In the genomic region with DNA sequence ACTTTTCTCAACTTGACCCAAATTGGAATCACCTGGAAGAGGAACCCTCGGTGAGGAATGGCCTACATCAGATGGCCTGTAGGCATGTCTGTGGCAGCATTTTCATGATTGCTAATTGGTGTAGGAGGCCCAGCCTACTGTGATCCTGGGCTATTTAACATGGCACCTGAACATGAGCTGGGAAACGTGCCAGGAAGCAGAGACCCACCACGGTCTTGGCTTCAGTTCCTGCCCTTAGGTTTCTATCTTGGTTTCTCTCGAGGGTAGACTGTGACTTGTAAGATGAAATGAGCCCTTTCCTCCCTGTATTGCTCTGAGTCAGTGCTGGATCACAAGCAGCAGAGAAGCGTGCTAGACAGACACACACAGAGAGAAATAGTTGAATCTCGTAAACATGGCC, we compare ENCODE assay signal across 41 mouse cellular contexts. TPM values are rescaled to one million over a fixed set of nuclear protein-coding genes. Genes with fewer than 3 reads are reported as not detected.
DNase-seq lines count a peak whose midpoint lies in the region; ATAC-seq and TF ChIP-seq lines count a peak whose summit lies in the region.
"Had no signal": no experiment of that assay in that cellular context is flagged by ENCODE, and none has a peak within 500 bp of the region (broad histone marks: within the 10 kb centered on the region; RNA-seq: fewer than 3 reads in every experiment).

No protein-coding gene starts in this region.

- TF ChIP-seq POLR2A in limb, embryonic 14.5 days (IDR thresholded peaks at IDR 0.05; ENCODE audit: borderline replicate concordance, extremely low read depth, insufficient read depth, insufficient read length) = no peak
- no peak for TF ChIP-seq POLR2A in CH12.LX (IDR thresholded peaks at IDR 0.05; ENCODE audit: low read depth, low read length)

- WGBS in embryonic facial prominence, embryonic 14.5 days = 43% methylated on average over 6 of the region's 6 CpGs
- WGBS in embryonic facial prominence, embryonic 10.5 days = 77% methylated on average over 6 of the region's 6 CpGs
- WGBS in limb, embryonic 14.5 days = 48% methylated on average over 6 of the region's 6 CpGs
- WGBS in limb, embryonic 10.5 days = 83% methylated on average over 6 of the region's 6 CpGs

- TF ChIP-seq RAD21 in CH12.LX (IDR thresholded peaks at IDR 0.05; ENCODE audit: low read depth, low read length) = no peak

- CTCF ChIA-PET in Patski (lab: Charles Lee) = interaction anchor here (1.2 kb wide), 1 partner anchor 11 kb away, joined by 3 read pairs; no protein-coding TSS in a partner anchor

- TF ChIP-seq CTCF in CH12.LX (conservative IDR thresholded peaks at IDR 0.05 in 1 of 2, IDR thresholded peaks at IDR 0.05 in 1 of 2; ENCODE audit: low read depth in 2 of 2, low read length in 2 of 2) (no peak), Patski (IDR thresholded peaks at IDR 0.05) (no peak)

- no peak overlapping the region for H3K4me3 ChIP-seq in embryonic facial prominence, embryonic 14.5 days (ENCODE audit: low read depth, low read length)
- no peak overlapping the region for H3K4me3 ChIP-seq in embryonic facial prominence, embryonic 10.5 days
- no peak overlapping the region for H3K4me3 ChIP-seq in limb, embryonic 14.5 days (replicated peaks; ENCODE audit: low read length)
- H3K4me3 ChIP-seq in limb, embryonic 10.5 days = no peak overlapping the region
- H3K4me3 ChIP-seq in CH12.LX (replicated peaks in 1 of 3; ENCODE audit: low read depth in 2 of 3, low read length in 2 of 3, poor library complexity in 1 of 3) = no peak overlapping the region
- H3K4me3 ChIP-seq: embryonic facial prominence, embryonic 15.5 days; forebrain, embryonic 12.5 days; hindbrain, embryonic 10.5 days; kidney, embryonic 15.5 days; midbrain, embryonic 10.5 days; myocyte; neural tube, embryonic 12.5 days had no signal

- no peak overlapping the region for H3K9ac ChIP-seq in embryonic facial prominence, embryonic 14.5 days (ENCODE audit: low read depth, low read length)
- no peak overlapping the region for H3K9ac ChIP-seq in limb, embryonic 14.5 days (ENCODE audit: low read depth, low read length, severe bottlenecking)
- no peak overlapping the region for H3K9ac ChIP-seq in CH12.LX (ENCODE audit: insufficient read depth, low read depth)
- H3K9ac ChIP-seq: embryonic facial prominence, embryonic 15.5 days; forebrain, embryonic 12.5 days; forebrain, postnatal 0 days; kidney, embryonic 15.5 days; liver, embryonic 14.5 days; neural tube, embryonic 12.5 days had no signal

- H3K4me1 ChIP-seq in embryonic facial prominence, embryonic 14.5 days (ENCODE audit: control insufficient read depth, insufficient read depth, low read length) = no peaks in the 10 kb centered on the region; the same call in 1 of the 2 replicates
- no peaks in the 10 kb centered on the region for H3K4me1 ChIP-seq in embryonic facial prominence, embryonic 10.5 days
- H3K4me1 ChIP-seq in limb, embryonic 14.5 days (ENCODE audit: control insufficient read depth, insufficient read depth, low read length) = 0 out of 2 replicates have a peak, but pooled peaks cover 3% of the 10 kb centered on the region
- H3K4me1 ChIP-seq in limb, embryonic 10.5 days = no peaks in the 10 kb centered on the region
- H3K4me1 ChIP-seq in CH12.LX (ENCODE audit: control insufficient read depth in 1 of 2, insufficient read depth in 2 of 2) = peaks cover 0 to 2% of the 10 kb centered on the region in 2 experiments; a peak in 1 of 4 replicates
- H3K4me1 ChIP-seq: forebrain, embryonic 12.5 days; kidney, embryonic 15.5 days had no signal

- no peaks in the 10 kb centered on the region for H3K27me3 ChIP-seq in embryonic facial prominence, embryonic 14.5 days (replicated peaks; ENCODE audit: control insufficient read depth, insufficient read depth, low read length)
- no peaks in the 10 kb centered on the region for H3K27me3 ChIP-seq in embryonic facial prominence, embryonic 10.5 days (replicated peaks; ENCODE audit: low read depth, poor library complexity, severe bottlenecking)
- no peaks in the 10 kb centered on the region for H3K27me3 ChIP-seq in limb, embryonic 14.5 days (ENCODE audit: control insufficient read depth, insufficient read depth, low read length)
- no peaks in the 10 kb centered on the region for H3K27me3 ChIP-seq in limb, embryonic 10.5 days (ENCODE audit: low read depth, poor library complexity, severe bottlenecking)
- H3K27me3 ChIP-seq in CH12.LX (replicated peaks) (no peaks in the 10 kb centered on the region), Patski (no peaks in the 10 kb centered on the region)
- H3K27me3 ChIP-seq: embryonic facial prominence, embryonic 15.5 days; kidney, embryonic 15.5 days; neural tube, embryonic 12.5 days had no signal

- DNase-seq in embryonic facial prominence, embryonic 14.5 days (ENCODE audit: low spot score) = peak; percentile 19
- DNase-seq in embryonic facial prominence, embryonic 10.5 days (ENCODE audit: low spot score) = no peak
- peak; percentile 15 for DNase-seq in limb, embryonic 14.5 days (ENCODE audit: low spot score)
- DNase-seq in limb, embryonic 10.5 days (ENCODE audit: low spot score) = no peak
- DNase-seq in CH12.LX (ENCODE audit: extremely low read depth) = no peak
- DNase-seq in Patski (ENCODE audit: low read depth, low spot score) = peak; percentile 62
- DNase-seq in adrenal gland, postnatal 36 days = no peak
- DNase-seq: adrenal gland, postnatal 25 days; cerebellum, adult 11-12 months; forebrain, postnatal 0 days; heart, postnatal 14 days; kidney, adult 18-20 months; liver; lung, adult 2 months; lung, postnatal 14 days; right cerebral cortex, adult 18-20 months; spleen, adult 18-20 months; thymus, adult 2 months; thymus, postnatal 4 days had no signal

- dilution Hi-C loops in CH12.LX (cut with MboI; ENCODE audit: extremely low pct_ligation_motif_present, extremely low pct_unique_long_range_greater_than_20kb, low sequenced_read_pairs) = no loop called here

- no peak overlapping the region for H3K27ac ChIP-seq in embryonic facial prominence, embryonic 14.5 days (replicated peaks; ENCODE audit: low read depth, low read length)
- no peak overlapping the region for H3K27ac ChIP-seq in embryonic facial prominence, embryonic 10.5 days (replicated peaks)
- no peak overlapping the region for H3K27ac ChIP-seq in limb, embryonic 14.5 days (replicated peaks; ENCODE audit: low read depth, low read length)
- H3K27ac ChIP-seq in limb, embryonic 10.5 days = no peak overlapping the region
- no peak overlapping the region for H3K27ac ChIP-seq in CH12.LX (ENCODE audit: insufficient read depth, low read depth)
- H3K27ac ChIP-seq: embryonic facial prominence, embryonic 15.5 days; forebrain, embryonic 12.5 days; hindbrain, embryonic 10.5 days; kidney, embryonic 15.5 days; liver, embryonic 14.5 days; midbrain, embryonic 10.5 days; neural tube, embryonic 12.5 days had no signal

- in situ Hi-C loops in CH12.LX (cut with MboI; ENCODE audit: low pct_ligation_motif_present, low pct_unique_long_range_greater_than_20kb, low sequenced_read_pairs) (no loop called here), Patski (cut with MboI; ENCODE audit: low pct_unique_long_range_greater_than_20kb) (no loop called here)

- no peak for TF ChIP-seq EP300 in CH12.LX (IDR thresholded peaks at IDR 0.05; ENCODE audit: low read length)

- no peaks in the 10 kb centered on the region for H3K79me2 ChIP-seq in CH12.LX (replicated peaks; ENCODE audit: control insufficient read depth, extremely low read depth, insufficient read depth, poor library complexity, severe bottlenecking)

- no peaks in the 10 kb centered on the region for H3K36me3 ChIP-seq in embryonic facial prominence, embryonic 14.5 days (ENCODE audit: control insufficient read depth, insufficient read depth, low read length)
- H3K36me3 ChIP-seq in embryonic facial prominence, embryonic 10.5 days (replicated peaks) = no peaks in the 10 kb centered on the region
- H3K36me3 ChIP-seq in limb, embryonic 14.5 days (ENCODE audit: control insufficient read depth, insufficient read depth, low read length) = no peaks in the 10 kb centered on the region
- H3K36me3 ChIP-seq in limb, embryonic 10.5 days = no peaks in the 10 kb centered on the region
- H3K36me3 ChIP-seq in CH12.LX (replicated peaks in 1 of 2; ENCODE audit: control insufficient read depth in 1 of 2, insufficient read depth in 1 of 2, low read length in 1 of 2) = no peaks in the 10 kb centered on the region
- H3K36me3 ChIP-seq: embryonic facial prominence, embryonic 15.5 days; forebrain, embryonic 12.5 days; hindbrain, embryonic 10.5 days; kidney, embryonic 15.5 days; midbrain, embryonic 10.5 days; neural tube, embryonic 12.5 days had no signal

- H3K9me3 ChIP-seq in embryonic facial prominence, embryonic 14.5 days (ENCODE audit: control insufficient read depth, low read length) = no peaks in the 10 kb centered on the region
- no peaks in the 10 kb centered on the region for H3K9me3 ChIP-seq in embryonic facial prominence, embryonic 10.5 days
- no peaks in the 10 kb centered on the region for H3K9me3 ChIP-seq in limb, embryonic 14.5 days (ENCODE audit: control insufficient read depth, low read length)
- no peaks in the 10 kb centered on the region for H3K9me3 ChIP-seq in limb, embryonic 10.5 days (replicated peaks)
- H3K9me3 ChIP-seq in CH12.LX (replicated peaks; ENCODE audit: low read length) = no peaks in the 10 kb centered on the region
- H3K9me3 ChIP-seq: embryonic facial prominence, embryonic 15.5 days; forebrain, embryonic 12.5 days; hindbrain, embryonic 10.5 days; kidney, embryonic 15.5 days; midbrain, embryonic 10.5 days; neural tube, embryonic 12.5 days had no signal

- POLR2A ChIA-PET in Patski (lab: Charles Lee) = no interaction called here

- no peak overlapping the region for H3K4me2 ChIP-seq in embryonic facial prominence, embryonic 14.5 days (ENCODE audit: low read depth, low read length)
- H3K4me2 ChIP-seq in limb, embryonic 14.5 days (replicated peaks; ENCODE audit: low read depth, low read length, severe bottlenecking) = no peak overlapping the region
- no peak overlapping the region for H3K4me2 ChIP-seq in CH12.LX (ENCODE audit: insufficient read depth, low read depth, poor library complexity, severe bottlenecking)
- H3K4me2 ChIP-seq: embryonic facial prominence, embryonic 15.5 days; forebrain, embryonic 12.5 days; kidney, embryonic 15.5 days; neural tube, embryonic 12.5 days had no signal

- ATAC-seq in embryonic facial prominence, embryonic 14.5 days (ENCODE audit: low read depth) = no peak
- ATAC-seq in limb, embryonic 14.5 days (ENCODE audit: low FRiP score, low read depth) = no peak
- no peak for ATAC-seq in Patski
- ATAC-seq: forebrain, postnatal 0 days; midbrain, embryonic 16.5 days had no signal

RNA-seq across cellular contexts. Expression of a gene that starts 33.1 kb away (rescaled TPM):
- polyA plus RNA-seq in embryonic facial prominence, embryonic 14.5 days (2014; fragmentation: Nextera tagmentation; extraction: Ambion mirVana) = 73.3 and 79.1 TPM in 2 replicates
- 12.5 and 12.9 TPM in 2 replicates for polyA plus RNA-seq in embryonic facial prominence, embryonic 10.5 days (2016; fragmentation: Nextera tagmentation; extraction: Ambion mirVana)
- polyA plus RNA-seq in limb, embryonic 14.5 days (2012; rRNA removed) = 52.0 and 58.1 TPM in 2 replicates
- polyA plus RNA-seq in limb, embryonic 14.5 days (2014; fragmentation: Nextera tagmentation; extraction: Ambion mirVana) = 82.5 and 88.0 TPM in 2 replicates
- polyA plus RNA-seq in limb, embryonic 10.5 days (2016; fragmentation: Nextera tagmentation; extraction: Ambion mirVana) = 10.4 and 18.0 TPM in 2 replicates
- total RNA-seq in CH12.LX (2012; rRNA removed) (14.0 and 16.0 TPM in 2 replicates), CH12.LX (2014; rRNA removed) (18.3 and 19.7 TPM in 2 replicates)
- polyA plus RNA-seq in CH12.LX (2012; ENCODE audit: insufficient read length, low read depth) (33.3 and 34.0 TPM in 2 replicates), Patski (2021) (3.5 TPM)
- 10 to 100 TPM; 14.4 to 19.5 TPM for total RNA-seq in adrenal gland, postnatal 36 days (2021)

RNA-seq across cellular contexts. Expression of a gene that starts 34.5 kb away (rescaled TPM):
- polyA plus RNA-seq in embryonic facial prominence, embryonic 14.5 days (2014; fragmentation: Nextera tagmentation; extraction: Ambion mirVana) = not detected in 2 replicates
- not detected in 2 replicates for polyA plus RNA-seq in embryonic facial prominence, embryonic 10.5 days (2016; fragmentation: Nextera tagmentation; extraction: Ambion mirVana)
- polyA plus RNA-seq in limb, embryonic 14.5 days (2012; rRNA removed) = not detected in 2 replicates
- polyA plus RNA-seq in limb, embryonic 14.5 days (2014; fragmentation: Nextera tagmentation; extraction: Ambion mirVana) = not detected in 2 replicates
- not detected in 2 replicates for polyA plus RNA-seq in limb, embryonic 10.5 days (2016; fragmentation: Nextera tagmentation; extraction: Ambion mirVana)
- not detected in 2 replicates for total RNA-seq in CH12.LX (2012; rRNA removed)
- not detected in 2 replicates for total RNA-seq in CH12.LX (2014; rRNA removed)
- polyA plus RNA-seq in CH12.LX (2012; ENCODE audit: insufficient read length, low read depth) = not detected in 2 replicates
- polyA plus RNA-seq in Patski (2021) = not detected
- total RNA-seq in adrenal gland, postnatal 36 days (2021) = not detected
- total RNA-seq: adrenal gland, adult 18-20 months; adrenal gland, postnatal 25 days; common myeloid progenitor, adult 5-6 weeks; forebrain, postnatal 0 days; gastrocnemius, adult 8-10 months; gastrocnemius, postnatal 4 days; heart, adult 8-10 months; heart, postnatal 14 days; layer of hippocampus, adult 18-20 months; layer of hippocampus, postnatal 14 days; left cerebral cortex, adult 8-10 months; left cerebral cortex, postnatal 36 days; megakaryocyte progenitor cell, adult 5-6 weeks; MEL had no signal
- polyA plus RNA-seq: embryonic facial prominence, embryonic 15.5 days; forebrain, embryonic 12.5 days; forebrain, postnatal 0 days; heart, embryonic 14.5 days; hindbrain, embryonic 10.5 days; kidney, embryonic 15.5 days; liver, embryonic 14.5 days; lung, adult 2 months; midbrain, embryonic 10.5 days; midbrain, embryonic 16.5 days; myocyte; neural tube, embryonic 12.5 days; stomach, embryonic 16.5 days; thymus, adult 2 months had no signal

RNA-seq across cellular contexts. Expression of a gene that starts 58.8 kb away (rescaled TPM):
- 0.22 and 0.47 TPM in 2 replicates for polyA plus RNA-seq in embryonic facial prominence, embryonic 14.5 days (2014; fragmentation: Nextera tagmentation; extraction: Ambion mirVana)
- 0.20 TPM in 2 replicates for polyA plus RNA-seq in embryonic facial prominence, embryonic 10.5 days (2016; fragmentation: Nextera tagmentation; extraction: Ambion mirVana)
- 0.11 and 0.14 TPM in 2 replicates for polyA plus RNA-seq in limb, embryonic 14.5 days (2012; rRNA removed)
- polyA plus RNA-seq in limb, embryonic 14.5 days (2014; fragmentation: Nextera tagmentation; extraction: Ambion mirVana) = 0.36 TPM in 1 of 2 replicates, not detected in the other
- not detected in 2 replicates for polyA plus RNA-seq in limb, embryonic 10.5 days (2016; fragmentation: Nextera tagmentation; extraction: Ambion mirVana)
- 0.46 and 0.64 TPM in 2 replicates for total RNA-seq in CH12.LX (2012; rRNA removed)
- 5.7 and 6.6 TPM in 2 replicates for total RNA-seq in CH12.LX (2014; rRNA removed)
- polyA plus RNA-seq in CH12.LX (2012; ENCODE audit: insufficient read length, low read depth) = 2.1 and 4.0 TPM in 2 replicates
- 7.4 TPM for polyA plus RNA-seq in Patski (2021)
- 1 to 10 TPM in 1 of 2 experiments, not detected in 1; 2.1 TPM for total RNA-seq in adrenal gland, postnatal 36 days (2021)
- polyA plus RNA-seq: heart, embryonic 14.5 days; kidney, embryonic 15.5 days; lung, adult 2 months; neural tube, embryonic 12.5 days; thymus, adult 2 months had no signal

Comparison
In these comparisons a context has a peak if more than half of its experiments do, and no peak if none do; other contexts are left out.
1. DNase-seq: peak in embryonic facial prominence, embryonic 14.5 days (single experiment), limb, embryonic 14.5 days (single experiment) and Patski (single experiment); none in embryonic facial prominence, embryonic 10.5 days (single experiment), limb, embryonic 10.5 days (single experiment), CH12.LX (single experiment) and adrenal gland, postnatal 36 days (0 of 2).